Mouse (Mus musculus): ENCODE measurements around the gene Gprin1. TPM values are rescaled to one million over a fixed set of nuclear protein-coding genes. Genes with fewer than 3 reads are reported as not detected.
A peak's percentile ranks its signal among the peaks of the same experiment; 100 is the strongest.
"Not testable (repeated sequence)": the region's sequence is repeated elsewhere in the genome, so short reads cannot be mapped to it uniquely, and the experiment has no call there.

The Gprin1 gene
- total RNA-seq (2017): not detected in 3 replicates

DNA sequence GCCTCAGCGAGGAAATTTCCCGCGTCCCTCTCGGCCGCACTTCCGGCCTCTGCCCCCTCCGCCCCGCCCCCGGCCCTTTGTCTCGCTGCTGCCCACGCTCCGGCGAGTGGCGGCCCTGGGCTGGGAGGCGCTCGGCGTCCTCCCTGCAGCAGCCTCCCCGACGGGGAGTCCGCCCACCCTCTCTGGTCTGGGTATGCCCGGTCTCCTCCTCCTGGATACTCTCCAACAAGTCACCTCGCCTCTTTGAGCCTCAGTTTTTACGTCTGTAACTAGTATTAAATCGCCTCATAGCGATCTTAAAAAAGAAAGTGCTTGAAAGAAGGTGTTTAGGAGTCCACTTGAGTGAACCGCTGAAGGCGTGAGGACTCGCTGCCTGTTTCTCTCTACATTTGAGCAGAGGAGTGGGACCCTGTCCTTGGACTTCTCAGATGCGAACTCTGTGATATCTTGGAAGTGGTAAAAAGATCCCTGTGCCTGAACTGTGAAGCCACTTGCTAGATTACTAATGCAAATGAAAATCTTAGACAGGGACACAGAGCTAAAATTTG lies at the start of gene Gprin1:
Gene Gprin1, minus strand, starts transcription at position 11 of the 548 bp plus-strand sequence.
- ATAC-seq (replicated peaks; ENCODE audit: insufficient number of reproducible peaks, low FRiP score, low TSS enrichment, poor library complexity, severe bottlenecking): no peak

DNA sequence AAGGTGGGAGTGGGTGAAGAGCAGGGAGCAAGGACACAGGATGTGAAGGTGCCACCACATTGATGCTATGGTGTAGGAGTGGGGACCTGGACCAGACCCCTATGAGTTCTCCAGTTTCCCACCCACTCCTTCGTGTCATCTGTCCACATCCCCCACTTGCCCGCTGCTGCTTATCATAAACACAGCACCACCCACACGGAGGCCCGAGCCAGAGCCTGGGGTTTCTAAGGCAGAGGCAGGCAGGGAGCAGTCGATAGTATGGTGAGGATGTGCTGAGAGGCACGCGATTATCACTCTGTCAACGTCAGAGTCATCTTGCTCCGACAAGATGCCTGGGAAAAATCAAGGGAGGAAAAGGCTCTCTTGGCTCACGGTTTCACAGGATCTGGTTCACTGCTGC lies 49.1 kb upstream of the Gprin1 start:
- ATAC-seq (replicated peaks; ENCODE audit: insufficient number of reproducible peaks, low FRiP score, low TSS enrichment, poor library complexity, severe bottlenecking): no peak

DNA sequence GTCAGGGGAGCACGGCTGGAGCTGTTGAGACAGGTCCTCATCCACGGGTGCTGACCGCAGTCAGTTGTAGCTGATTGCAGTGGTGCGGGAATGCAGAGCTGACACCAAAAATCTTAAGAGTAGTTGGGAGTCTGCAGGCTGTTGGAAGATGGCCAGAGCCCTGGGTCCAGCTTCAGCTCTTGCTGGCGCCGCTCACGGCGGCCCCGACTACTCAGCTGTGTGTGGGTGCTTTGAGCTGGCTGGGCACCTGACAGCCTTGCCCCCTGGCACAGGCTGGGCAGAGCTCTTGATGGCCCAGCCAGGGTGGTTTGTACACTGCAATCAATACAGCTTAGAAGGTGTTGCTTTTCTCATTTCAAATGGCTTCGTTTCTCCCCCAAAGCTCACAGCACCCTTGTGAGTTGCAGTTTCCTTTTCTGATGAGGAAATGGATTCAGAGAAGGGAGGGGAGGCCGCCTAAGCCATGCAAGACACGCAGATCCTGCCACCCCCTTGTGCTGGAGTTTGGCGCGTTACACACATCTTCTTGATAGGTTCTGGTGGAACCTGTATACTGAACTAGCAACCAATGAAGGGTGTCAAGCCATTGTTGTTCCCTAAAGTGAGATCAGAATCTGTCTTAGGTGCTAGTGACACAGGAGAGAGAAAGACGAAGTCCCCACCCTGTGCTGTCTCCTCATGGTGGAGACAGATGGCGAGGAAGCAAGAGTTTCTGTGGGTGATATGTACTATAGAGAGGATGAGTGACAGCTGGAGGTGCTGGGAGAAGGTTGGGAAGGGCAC lies 48.4 kb upstream of the Gprin1 start:
- no peak for ATAC-seq (replicated peaks; ENCODE audit: insufficient number of reproducible peaks, low FRiP score, low TSS enrichment, poor library complexity, severe bottlenecking)

DNA sequence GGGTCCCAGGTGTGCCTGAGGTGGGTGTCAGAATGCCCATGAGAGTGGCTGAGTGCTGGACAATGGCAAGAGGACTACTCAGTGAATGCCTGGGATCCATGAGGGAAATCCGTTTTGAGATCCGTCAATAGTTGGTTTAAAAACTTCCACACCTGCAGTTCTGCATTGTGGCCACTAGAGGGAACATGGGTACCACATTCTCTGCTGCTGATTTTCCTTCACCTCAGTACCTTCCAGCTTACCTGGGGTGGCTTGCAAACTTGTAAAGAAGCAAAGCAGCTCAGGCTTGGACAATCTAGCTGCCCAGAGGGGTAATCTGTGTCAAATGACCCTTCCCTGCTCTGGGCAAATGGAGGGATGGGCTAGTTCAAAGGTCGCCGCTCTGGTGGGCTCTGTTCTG lies 47.7 kb upstream of the Gprin1 start:
- ATAC-seq (replicated peaks; ENCODE audit: insufficient number of reproducible peaks, low FRiP score, low TSS enrichment, poor library complexity, severe bottlenecking): no peak

DNA sequence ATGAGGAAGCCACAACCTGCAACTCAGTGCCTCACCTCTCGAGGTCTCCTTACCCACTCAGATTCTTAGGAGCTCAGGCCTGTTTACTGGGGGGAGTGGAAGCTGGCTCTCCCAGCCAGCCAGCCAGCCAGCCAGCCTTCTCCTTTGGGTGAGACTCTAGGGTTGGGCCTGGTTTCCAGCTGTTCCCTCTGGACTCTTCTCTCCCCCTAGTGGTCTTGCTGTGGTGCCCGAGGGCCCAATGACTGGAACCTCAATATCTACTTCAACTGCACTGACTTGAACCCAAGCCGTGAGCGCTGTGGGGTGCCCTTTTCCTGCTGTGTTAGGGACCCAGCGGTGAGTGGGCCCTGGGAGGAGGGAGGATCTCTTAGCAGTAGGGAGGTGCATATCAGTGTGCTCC lies 45.2 kb upstream of the Gprin1 start:
- no peak for ATAC-seq (replicated peaks; ENCODE audit: insufficient number of reproducible peaks, low FRiP score, low TSS enrichment, poor library complexity, severe bottlenecking)

DNA sequence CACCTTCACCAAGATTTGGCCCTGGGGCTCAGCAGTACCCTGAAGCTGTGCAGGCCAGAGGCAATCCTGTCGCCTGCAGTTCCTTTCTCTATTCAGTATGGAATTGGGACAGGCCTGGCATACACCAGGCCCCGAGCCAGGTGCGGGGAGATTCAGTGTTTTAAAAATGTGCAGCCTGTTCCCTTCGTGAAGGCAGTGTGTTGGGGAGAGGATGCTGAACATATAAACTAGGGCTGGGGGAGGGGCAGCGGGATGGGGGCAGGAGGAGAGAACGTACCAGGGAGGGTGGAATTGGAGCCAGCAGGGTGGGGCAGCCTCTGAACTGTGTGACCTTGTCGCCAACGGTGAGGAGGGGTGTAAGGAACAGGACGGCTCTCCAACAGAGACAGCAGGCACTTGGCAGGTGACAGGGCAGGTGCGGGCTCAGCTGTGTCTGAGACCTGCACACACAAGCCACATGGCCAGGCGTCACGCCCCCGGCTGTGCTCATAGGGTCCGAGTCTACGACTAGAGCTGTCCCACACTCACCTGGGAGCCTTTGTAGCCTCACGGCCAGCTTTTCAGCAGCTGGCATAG lies 44.4 kb upstream of the Gprin1 start:
- ATAC-seq (replicated peaks; ENCODE audit: insufficient number of reproducible peaks, low FRiP score, low TSS enrichment, poor library complexity, severe bottlenecking): no peak

DNA sequence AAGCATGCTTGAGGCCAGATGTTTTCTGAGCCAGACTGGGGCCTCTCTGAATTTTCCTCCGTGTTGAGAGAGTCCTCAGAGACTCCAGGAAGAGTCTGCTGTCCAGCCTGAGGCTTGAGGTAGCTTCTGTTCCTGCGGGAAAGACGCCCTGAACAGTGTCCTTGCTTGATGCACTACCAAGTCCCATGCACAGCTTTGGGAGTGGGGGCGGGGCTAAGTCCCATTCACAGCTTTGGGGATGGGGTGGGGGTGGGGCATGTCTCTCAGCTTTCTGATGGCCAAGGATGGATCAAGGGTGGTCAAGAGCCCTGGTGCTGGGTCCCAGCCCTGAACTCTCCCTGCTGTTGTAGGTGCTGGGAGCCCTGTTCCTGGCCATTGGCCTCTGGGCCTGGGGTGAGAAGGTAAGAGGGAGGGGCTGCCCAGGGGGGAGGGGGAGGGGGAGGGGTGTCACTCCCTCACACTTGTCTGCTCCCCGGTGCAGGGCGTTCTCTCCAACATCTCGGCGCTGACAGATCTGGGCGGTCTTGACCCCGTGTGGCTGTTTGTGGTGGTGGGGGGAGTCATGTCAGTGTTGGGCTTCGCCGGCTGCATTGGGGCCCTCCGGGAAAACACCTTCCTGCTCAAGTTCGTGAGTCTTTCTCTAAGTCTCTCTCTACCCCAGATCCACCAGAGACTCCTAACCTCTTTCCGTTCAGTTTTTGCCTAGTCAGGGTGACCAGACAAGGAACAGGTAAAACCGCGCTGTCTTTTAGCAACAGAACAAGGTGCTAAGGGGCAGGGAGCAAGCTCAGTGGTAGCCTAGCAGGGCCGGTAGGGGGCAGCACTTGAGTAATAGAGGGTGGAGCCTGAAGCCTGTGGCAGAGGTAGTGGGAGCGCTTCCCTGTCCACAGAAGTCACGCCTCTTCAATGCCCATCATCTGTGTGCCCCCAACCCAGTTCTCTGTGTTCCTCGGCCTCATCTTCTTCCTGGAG lies 42.9 kb upstream of the Gprin1 start:
- ATAC-seq (replicated peaks; ENCODE audit: insufficient number of reproducible peaks, low FRiP score, low TSS enrichment, poor library complexity, severe bottlenecking): no peak

DNA sequence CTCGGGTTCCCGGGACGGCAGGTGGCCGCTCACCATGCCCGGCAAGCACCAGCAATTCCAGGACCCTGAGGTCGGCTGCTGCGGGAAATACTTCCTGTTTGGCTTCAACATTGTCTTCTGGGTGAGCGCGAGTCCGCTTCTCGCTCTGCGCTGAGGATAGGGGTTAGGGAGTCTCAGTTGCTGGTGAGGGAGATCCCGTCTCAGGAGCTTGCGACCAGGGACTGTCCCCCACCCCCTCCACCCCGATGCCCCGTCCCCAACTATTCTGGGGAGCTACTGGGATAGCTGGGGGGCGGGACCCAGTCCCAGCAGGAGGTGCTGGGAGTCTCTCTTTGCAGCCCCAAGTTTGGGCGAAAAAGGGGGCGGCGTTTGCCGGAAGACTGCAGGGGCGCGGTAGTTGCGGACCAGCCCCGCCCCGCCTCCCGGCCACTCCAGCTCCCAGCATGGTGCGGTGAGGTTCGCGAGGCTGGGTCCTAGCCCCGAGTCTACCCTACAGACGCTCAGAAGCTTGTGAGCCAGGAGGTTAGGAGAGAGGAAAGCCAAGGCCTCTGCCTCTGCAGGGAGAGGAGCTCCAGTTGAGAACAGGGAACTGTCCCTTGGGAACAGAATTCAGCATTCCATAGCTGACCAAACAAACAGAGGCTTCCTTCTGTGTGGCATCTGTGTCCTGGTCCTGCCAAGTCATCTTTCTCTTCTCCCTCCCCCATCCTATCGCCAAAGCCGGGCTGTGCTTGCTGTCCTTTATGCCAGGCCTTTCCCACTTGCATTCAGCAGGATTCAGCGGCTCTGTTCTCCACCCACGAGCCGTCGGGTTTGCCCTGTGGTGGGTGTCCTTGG lies 40.1 kb upstream of the Gprin1 start:
- no peak for ATAC-seq (replicated peaks; ENCODE audit: insufficient number of reproducible peaks, low FRiP score, low TSS enrichment, poor library complexity, severe bottlenecking)

DNA sequence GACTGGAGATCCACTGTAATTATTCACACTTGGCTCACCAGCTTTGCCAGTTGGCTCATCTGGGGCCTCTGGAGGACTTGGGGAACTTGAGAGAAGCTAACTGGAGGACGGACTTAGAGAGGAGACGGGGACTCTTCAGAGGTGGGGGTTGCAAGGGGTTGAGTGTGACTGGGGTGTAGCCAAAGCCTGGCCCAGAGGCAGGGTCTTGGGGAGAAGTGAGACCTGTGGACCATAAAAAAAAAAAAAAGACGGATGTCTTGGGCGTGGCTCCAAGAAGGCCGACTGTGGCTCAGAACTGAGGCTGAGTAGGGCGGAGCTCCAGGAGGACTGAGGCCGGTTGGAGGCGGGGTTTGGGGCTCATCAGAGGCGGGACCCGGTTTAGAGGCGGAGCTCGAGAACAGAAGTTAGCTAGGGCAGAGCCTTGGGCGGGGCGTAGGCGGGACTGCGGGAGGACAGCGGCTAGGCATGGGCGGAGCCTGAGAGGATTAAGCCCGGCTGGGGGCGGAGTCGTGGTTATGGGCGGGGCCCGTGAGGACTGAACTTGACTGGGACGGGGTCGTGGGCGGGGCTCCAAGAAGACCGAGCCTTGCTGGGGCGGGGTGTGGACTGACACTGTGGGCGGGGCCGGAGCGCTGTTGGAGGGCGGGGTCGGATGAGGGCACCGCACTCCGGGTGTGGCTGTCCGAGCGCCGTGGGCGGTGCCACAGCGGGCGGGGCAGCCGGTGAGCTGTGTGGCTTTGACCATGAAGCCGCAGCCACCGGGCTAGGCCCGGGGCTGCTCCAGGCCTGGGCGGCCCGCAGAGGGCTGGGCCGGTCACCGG lies 39.3 kb upstream of the Gprin1 start, which contains the start of gene Tspan17:
Gene Tspan17, plus strand, starts transcription at position 638 of the 821 bp plus-strand sequence.
- peak; percentile 91 for ATAC-seq (replicated peaks; ENCODE audit: insufficient number of reproducible peaks, low FRiP score, low TSS enrichment, poor library complexity, severe bottlenecking)

DNA sequence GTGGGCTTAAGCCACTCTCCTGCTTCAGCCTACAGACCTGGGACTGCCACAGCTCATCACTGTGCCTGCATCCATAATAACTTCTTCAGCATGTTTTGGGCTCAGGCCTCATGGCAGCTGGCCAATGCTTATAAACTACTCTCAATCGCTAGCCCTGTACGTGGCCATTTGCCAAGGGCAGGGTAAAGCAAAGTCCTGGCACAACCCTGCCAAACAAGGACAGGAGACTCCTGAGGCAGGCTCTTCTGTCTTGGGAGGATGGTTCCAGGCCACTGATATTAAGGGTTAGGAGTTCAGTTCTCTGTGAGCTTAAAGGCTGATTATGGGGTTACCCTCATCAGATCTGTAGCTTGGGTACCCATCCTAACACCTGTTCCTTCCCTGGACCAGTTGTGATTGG lies 37.9 kb upstream of the Gprin1 start:
- not testable (repeated sequence) for ATAC-seq (replicated peaks; ENCODE audit: insufficient number of reproducible peaks, low FRiP score, low TSS enrichment, poor library complexity, severe bottlenecking)

DNA sequence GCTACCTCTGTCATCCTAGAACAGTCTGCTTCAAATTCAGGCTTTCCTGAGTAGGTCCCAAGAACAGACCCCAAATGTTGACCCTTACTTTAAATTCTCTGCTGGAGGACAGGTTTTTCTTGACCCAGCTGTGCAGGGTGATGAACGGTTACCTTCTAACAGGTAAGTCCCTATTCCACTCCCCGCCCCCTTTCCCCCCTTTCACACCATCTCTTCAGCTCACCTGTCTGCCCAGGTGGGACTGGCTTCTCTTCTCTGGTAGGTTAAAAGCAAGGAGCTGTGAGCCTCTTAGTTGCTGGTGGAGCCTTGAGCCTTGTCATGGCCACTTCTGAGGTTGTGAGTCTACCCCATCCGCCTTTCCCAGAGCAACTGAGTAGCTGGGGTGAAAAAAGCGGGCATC lies 34.0 kb upstream of the Gprin1 start, which contains the start of gene Eif4e1b:
Gene Eif4e1b, plus strand, starts transcription at position 301 of the 400 bp plus-strand sequence.
- no peak for ATAC-seq (replicated peaks; ENCODE audit: insufficient number of reproducible peaks, low FRiP score, low TSS enrichment, poor library complexity, severe bottlenecking)

DNA sequence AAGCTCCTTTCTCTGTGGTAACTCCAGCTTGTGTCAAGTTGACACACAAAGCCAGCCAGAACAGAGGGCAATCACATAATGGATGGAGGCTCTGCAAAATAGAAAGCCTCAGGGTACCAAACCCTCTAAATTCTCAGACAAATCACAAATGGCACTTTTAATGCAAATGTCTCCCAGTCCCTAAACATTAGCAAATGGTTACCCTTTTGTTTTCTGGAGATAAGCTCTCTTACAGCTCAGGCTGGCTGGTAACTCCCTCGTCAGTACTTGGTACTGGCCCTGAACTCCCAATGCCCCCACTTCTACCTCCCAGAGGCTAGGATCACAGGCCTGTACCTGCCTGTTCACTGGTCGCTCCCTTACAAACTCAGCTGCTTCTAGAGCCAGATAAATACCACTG lies 33.6 kb upstream of the Gprin1 start:
- no peak for ATAC-seq (replicated peaks; ENCODE audit: insufficient number of reproducible peaks, low FRiP score, low TSS enrichment, poor library complexity, severe bottlenecking)

DNA sequence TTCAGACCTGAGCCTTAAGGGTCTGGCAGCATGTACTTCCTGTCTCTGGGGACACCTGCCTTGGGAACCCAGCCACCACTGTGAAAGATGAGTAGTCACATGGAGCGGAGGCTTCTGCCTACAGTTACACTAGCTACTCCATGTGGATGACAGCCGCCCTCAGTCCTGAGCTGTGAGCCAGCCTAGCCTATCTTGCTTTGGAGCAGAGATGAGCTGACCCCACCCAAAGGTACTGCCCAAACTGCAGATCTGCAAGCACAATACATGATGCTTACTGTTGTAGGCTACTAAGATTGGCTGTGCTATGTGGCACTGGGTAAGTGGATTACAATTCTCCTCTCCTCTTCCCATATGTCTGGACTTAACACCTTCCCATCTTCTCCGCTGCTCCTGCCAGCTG lies 31.4 kb upstream of the Gprin1 start:
- ATAC-seq (replicated peaks; ENCODE audit: insufficient number of reproducible peaks, low FRiP score, low TSS enrichment, poor library complexity, severe bottlenecking): no peak

DNA sequence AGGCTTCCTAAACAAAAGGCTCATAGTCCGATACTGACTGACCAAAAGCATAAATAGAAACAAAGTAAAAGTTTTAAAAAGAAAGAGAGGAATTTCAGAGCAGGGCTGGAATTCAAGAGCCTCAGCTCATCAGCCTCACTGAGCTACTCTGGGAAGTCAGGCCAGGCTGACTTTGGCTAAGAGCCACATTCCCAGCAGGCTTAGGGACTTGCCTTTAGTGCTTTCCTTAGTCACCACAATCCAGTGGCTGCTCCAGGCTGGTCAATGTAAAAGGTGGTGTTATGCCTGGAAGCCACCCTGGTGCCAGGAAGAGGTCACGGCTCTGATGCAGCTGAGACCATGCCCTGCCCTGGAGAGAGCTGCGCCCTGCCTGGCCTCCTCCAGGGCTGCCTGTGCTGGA lies 30.9 kb upstream of the Gprin1 start:
- no peak; the same call in 1 of the 2 replicates for ATAC-seq (replicated peaks; ENCODE audit: insufficient number of reproducible peaks, low FRiP score, low TSS enrichment, poor library complexity, severe bottlenecking)

DNA sequence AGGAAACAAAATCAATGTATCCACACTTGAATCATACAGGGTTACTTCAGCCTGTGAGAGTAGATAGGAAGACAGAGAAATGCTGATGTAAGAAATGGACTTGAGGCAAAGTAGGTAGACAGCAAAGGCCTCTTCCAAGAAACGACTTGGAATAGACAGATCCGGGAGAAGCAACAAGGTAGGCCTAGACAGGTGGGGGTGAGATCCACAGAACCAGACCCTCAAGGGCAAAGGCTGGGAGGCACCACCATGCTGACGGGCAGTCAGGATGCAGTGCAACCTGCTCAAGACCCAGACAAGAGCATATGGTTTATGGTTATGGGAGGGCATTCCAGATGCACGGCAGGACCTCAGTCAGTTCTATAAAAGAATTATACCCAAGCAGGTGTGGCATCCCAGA lies 17.3 kb upstream of the Gprin1 start:
- ATAC-seq (replicated peaks; ENCODE audit: insufficient number of reproducible peaks, low FRiP score, low TSS enrichment, poor library complexity, severe bottlenecking): no peak

DNA sequence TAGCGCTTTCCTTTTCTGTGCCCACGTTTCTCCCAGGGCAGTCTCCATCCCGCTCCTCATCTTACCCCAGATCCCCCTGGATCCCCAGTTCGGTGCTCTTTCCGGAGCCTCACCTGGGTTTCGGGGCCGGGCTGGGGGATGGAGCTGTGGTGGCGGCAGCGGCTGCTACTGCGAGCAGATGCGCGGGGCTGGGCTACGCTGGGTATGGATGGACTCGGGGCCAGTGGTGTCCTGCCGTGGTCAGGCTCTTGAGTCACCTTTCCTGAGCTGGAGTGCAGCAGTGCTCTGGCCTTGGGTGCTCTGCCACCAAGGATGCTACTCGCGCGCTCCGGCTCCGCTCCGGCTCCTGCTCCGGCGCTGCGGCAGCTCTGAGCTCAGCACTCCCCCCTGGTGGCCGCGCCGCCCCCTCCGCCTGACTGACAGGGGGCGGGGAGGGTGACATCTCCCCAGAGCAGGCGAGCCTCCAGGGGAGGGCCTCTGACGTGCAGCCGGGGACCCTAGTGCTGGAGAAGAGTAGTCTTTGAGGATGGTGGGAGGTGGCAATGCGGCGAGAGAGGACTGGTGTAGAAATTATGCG lies 16.6 kb upstream of the Gprin1 start, which contains the start of gene Sncb:
Gene Sncb, minus strand, starts transcription at position 404 of the 577 bp plus-strand sequence.
- ATAC-seq (replicated peaks; ENCODE audit: insufficient number of reproducible peaks, low FRiP score, low TSS enrichment, poor library complexity, severe bottlenecking): no peak
